Mouse (Mus musculus): ENCODE data around the gene Ccdc88b. TPM values are rescaled to one million over a fixed set of nuclear protein-coding genes. Genes with fewer than 3 reads are reported as not detected.
A peak's percentile ranks its signal among the peaks of the same experiment; 100 is the strongest.

Ccdc88b gene
- total RNA-seq, 2 experiments from 2014 or later, result 14.6 to 15.7 TPM

DNA sequence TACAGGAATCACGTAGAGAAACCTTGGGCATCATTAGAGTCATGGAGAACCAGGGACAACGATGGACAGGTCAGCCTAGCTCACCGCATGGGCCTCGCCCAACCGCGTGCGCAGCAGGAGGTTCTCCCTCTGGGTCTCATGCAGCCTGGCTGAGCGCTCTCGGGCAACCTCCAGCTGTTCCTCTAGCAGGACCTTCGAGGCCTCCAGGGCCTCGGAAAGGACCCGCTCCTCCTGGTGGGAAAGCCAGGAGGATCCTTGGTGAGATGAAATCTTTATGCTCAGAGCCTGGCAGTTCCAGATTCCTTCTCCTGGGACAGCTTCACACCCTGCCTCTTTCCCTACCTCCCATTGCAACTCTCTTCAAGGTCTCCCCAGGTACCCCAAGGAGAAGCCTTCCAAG lies 3.4 kb downstream of the Ccdc88b start:
- no peak for TF ChIP-seq CTCF (conservative IDR thresholded peaks at IDR 0.05)
- DNase-seq (ENCODE audit: low spot score in 2 of 2), result no peak
- H3K27ac ChIP-seq, result no peak overlapping the region
- no peak overlapping the region for H3K4me3 ChIP-seq

DNA sequence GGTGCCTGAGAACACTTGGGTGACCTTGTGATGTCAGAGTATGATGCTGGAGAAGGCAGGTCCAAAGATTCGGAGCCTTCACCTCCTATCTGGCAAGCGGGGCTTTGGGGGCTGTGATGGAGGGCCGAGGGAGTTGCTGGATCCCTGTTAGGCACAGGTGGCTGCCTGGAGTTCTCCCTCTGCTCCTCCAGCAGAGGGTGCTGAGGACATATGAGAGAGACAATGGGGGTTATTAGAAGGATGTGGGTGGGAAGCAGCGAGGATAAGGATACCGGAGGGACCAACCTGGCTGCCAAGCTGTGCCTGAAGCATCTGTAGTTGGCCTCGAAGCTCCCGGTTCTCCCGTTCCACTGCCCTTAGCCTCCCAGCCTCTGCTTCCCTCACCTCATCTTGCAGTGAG lies 4.1 kb downstream of the Ccdc88b start:
- no peak for DNase-seq (ENCODE audit: low spot score in 2 of 2)
- Histone ChIP-seq H3K27ac (no peak overlapping the region), H3K4me3 (no peak overlapping the region)
- peak; percentile 68 for TF ChIP-seq CTCF (conservative IDR thresholded peaks at IDR 0.05)

DNA sequence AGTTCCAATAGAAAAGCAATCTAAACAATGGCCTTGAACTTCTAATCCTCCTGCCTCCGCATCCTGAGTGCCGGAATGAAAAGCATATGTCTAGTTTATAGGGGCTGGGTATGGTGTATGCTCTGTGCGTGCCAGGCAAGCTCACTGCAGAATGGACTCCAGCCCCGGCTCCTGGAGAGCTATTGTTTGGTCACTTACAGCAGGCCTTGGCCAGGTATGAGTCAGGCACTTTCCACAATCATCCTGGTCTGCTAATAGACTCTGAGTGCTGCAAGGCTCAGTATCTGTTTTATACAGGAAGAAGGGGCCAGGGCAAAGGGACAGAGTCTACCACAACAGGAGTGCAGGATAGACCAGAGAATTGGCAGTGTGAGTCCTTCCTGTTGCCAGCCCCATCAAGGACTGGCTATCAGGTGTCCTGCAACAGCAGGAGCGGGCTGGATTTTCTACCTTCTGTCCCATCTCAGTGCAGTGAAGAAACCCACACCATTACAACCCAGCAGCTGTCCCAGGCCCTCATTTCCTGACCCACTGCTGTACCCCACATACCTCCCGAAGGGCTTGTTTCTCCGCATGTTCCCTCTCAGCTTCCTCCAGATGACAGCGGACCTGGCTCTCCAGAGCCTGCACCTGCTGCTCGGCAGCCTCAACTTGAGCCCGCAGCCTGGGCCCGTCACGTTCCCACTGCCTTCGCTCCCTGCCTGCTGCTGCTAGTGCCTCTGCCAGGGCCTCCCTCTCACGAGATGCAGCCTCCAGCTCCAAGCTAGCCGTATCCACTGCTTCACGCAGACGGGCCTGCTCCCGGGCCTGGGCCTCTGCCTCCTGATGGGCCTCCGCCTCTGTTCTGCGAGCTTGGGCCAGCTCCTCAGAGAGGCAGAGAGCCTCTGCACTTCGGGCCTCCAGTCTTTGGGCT lies 5.4 kb downstream of the Ccdc88b start:
- Histone ChIP-seq H3K27ac (peak overlapping the region; percentile 46), H3K4me3 (no peak overlapping the region)
- no peak for DNase-seq (ENCODE audit: low spot score in 2 of 2)
- no peak for TF ChIP-seq CTCF (conservative IDR thresholded peaks at IDR 0.05)

DNA sequence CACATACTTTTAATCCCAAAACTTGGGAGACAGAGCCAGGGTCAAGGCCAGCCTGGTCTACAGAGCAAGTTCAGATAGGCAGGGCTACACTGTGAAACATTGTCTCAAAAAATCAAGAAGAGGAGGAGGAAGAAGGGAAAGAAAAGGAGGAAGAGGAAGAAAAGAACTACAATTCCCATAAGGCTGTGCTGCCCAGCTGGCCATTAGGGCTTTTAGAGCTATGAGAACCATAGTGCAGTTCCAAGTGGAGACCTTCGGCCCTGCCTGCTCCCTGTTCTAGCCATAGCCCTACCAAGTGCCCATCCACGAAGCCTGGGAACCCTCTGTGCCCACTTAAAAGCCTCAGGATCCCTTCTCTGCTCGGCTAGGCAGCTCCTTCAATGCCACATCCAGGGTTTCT lies 6.5 kb downstream of the Ccdc88b start:
- no peak for DNase-seq (ENCODE audit: low spot score in 2 of 2)
- Histone ChIP-seq H3K4me3 (no peak overlapping the region), H3K27ac (no peak overlapping the region)
- TF ChIP-seq CTCF (conservative IDR thresholded peaks at IDR 0.05), result no peak

DNA sequence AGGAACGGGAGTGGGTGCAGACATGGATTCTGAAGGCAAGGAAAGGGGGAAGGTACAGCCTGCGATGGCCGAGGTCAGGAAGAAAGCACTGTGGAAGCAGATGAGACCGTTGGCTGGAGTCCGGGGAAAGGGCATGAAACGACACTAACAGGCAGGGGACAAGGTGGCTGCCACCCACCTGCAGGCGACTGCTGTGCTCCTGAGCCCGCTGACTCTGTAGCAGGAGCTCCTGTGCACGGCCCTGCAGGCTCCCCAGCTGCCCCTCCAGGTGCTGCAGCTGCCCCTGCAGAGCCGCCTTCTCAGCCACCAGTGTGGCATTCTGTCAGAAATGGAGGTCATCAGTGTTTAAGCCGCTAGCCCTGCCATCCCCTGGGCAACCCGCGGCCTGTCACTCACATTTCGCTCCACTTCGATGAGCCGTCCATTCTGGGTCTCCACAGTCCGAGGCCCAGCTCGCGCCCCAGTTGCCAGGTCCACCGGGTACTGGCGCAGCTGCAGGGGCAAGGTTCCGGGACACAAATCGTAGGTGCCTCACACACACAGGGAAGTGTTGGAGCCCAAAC lies 8.4 kb downstream of the Ccdc88b start:
- Histone ChIP-seq H3K27ac (no peak overlapping the region), H3K4me3 (no peak overlapping the region)
- DNase-seq (ENCODE audit: low spot score in 2 of 2), result no peak
- no peak for TF ChIP-seq CTCF (conservative IDR thresholded peaks at IDR 0.05)

DNA sequence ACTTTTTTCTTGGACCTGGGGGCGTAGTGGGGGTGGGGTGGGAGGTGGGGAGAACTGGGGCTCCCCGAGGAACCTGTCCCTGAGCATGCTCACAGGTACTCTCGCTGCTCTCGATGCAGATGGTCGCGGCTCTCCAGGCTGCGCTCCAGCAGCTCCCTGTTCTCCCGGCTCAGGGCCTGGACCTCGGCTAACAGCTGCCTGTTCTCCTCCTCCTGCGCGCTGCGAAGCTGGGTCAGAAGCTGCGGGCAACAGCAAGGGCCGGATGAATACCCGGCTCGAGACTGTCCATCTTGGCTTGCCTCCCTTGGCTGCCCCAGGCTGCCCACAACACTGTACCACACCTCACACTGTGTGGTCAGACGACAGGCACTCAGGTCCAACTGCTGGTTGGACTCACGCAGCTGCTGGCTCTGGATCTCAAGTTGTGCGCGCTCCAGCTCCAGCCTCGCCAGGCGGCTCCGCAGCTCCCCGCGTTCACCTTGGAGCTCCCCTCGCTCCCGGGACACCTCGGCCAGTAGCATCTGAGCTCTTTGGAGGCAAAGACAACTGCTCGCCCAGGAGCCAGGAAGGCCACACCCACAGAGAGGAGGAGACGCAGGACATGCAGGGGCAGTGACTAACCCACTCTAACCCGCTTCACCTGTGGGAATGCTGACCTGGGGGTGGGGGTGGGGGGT lies 10.0 kb downstream of the Ccdc88b start:
- no peak for TF ChIP-seq CTCF (conservative IDR thresholded peaks at IDR 0.05)
- DNase-seq (ENCODE audit: low spot score in 2 of 2), result no peak
- Histone ChIP-seq H3K4me3 (peak overlapping the region; percentile 48), H3K27ac (peak overlapping the region; percentile 82; the same call in 1 of the 2 replicates)

DNA sequence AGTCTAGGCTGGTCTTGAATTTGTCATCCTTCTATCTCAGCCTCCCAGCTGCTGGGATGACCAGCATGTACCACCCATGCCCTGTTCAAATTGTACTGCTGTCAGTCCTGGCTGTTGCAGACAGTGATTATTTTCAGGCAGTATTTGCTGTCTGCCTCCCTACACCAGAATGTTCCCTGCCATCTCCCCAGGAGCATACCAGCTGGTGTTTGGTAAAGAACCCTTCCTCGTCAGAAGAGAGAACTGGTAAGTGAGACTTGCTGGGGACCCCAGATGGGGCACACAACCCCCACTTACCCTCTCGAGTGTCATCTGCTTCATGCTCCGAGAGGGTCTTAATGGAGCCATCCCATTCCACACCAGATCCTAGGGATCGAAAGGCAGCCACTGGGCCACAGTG lies 12.0 kb downstream of the Ccdc88b start:
- H3K27ac ChIP-seq, result peak overlapping the region; percentile 82
- TF ChIP-seq CTCF (conservative IDR thresholded peaks at IDR 0.05), result no peak
- DNase-seq (ENCODE audit: low spot score in 2 of 2), result peak in 1 of 2 experiments; percentile 68
- H3K4me3 ChIP-seq, result no peak overlapping the region

DNA sequence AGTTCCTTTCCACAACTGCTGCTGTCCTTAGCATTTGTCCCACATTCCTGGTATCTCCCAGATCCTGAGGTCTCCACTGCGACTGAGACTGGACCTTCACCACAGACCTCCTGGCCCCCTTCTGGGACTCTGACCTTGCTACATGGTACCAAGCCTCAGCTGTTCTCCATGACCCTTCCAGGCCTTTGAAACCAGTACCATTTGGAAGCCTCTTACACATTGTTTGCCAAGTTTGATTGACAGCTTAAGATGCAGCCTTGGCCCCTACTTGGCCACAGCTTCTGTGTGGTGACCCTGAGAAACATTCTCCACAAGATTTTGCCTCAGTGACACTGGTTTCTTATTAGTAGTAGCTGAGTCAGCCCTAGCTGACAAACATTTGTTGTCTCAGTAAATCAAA lies 15.7 kb downstream of the Ccdc88b start:
- no peak for DNase-seq (ENCODE audit: low spot score in 2 of 2)
- Histone ChIP-seq H3K4me3 (no peak overlapping the region), H3K27ac (no peak overlapping the region)
- no peak for TF ChIP-seq CTCF (conservative IDR thresholded peaks at IDR 0.05)

DNA sequence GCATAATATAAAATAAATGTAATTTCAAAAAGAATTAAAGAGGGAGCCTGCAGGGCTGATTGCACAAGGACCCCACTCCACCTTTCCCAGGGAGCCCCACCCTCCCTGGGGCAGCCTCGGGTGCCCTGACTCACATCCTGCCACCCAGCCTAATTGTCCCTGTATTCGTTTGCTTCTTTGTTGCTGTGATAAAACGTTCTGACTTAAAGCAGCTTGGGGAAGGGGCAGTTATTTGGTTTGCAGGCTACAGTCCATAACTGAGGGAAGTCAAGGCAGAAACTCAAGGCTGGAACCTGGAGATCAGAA lies 16.8 kb downstream of the Ccdc88b start:
- no peak overlapping the region; the same call in 1 of the 2 replicates for H3K4me3 ChIP-seq
- no peak for DNase-seq (ENCODE audit: low spot score in 2 of 2)
- TF ChIP-seq CTCF (conservative IDR thresholded peaks at IDR 0.05), result no peak
- H3K27ac ChIP-seq, result peak overlapping the region; percentile 97

DNA sequence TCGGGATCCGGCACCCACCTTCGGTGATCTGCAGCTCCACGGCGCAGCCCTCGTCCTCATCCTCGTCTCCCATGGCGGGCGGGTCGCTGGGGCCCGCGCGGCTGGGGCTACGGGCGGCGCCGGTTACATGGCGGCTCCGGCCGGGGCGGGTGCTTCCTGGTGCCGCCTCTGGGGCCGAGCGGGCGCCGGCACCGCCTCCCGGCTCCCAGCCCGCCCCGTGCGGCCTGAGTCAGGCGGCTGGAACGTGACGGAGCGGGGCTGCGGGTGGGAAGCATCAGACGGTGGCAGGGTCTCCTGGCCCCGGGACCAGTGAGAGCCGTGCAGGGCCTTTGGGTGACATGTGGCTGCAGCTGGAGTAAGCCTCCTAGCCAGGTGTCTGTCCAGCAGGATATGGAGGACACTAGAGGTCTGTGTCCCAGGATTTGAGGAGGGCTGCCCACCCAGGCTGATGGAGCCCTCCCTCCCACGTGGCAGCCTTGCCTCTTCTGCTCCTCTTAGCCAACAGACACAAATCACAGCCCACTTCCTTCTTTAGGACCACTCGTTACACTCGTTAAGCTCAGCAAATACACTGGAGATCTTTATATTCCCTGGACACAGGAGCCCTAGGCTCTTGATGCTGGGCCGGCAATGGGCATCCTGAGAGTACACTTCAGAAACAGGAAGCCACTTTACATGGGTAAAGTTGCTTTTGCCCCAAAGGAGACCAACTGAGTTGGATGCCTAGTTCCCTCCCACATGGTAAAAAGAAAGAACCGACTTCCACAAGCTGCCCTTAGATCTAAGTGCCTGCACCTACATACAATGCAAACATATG lies 17.3 kb downstream of the Ccdc88b start, which contains the start of gene Rps6ka4:
TSS of gene Rps6ka4 (minus strand) at position 162 of the 817 bp plus-strand sequence.
- TF ChIP-seq CTCF (conservative IDR thresholded peaks at IDR 0.05), result peak; percentile 55

DNA sequence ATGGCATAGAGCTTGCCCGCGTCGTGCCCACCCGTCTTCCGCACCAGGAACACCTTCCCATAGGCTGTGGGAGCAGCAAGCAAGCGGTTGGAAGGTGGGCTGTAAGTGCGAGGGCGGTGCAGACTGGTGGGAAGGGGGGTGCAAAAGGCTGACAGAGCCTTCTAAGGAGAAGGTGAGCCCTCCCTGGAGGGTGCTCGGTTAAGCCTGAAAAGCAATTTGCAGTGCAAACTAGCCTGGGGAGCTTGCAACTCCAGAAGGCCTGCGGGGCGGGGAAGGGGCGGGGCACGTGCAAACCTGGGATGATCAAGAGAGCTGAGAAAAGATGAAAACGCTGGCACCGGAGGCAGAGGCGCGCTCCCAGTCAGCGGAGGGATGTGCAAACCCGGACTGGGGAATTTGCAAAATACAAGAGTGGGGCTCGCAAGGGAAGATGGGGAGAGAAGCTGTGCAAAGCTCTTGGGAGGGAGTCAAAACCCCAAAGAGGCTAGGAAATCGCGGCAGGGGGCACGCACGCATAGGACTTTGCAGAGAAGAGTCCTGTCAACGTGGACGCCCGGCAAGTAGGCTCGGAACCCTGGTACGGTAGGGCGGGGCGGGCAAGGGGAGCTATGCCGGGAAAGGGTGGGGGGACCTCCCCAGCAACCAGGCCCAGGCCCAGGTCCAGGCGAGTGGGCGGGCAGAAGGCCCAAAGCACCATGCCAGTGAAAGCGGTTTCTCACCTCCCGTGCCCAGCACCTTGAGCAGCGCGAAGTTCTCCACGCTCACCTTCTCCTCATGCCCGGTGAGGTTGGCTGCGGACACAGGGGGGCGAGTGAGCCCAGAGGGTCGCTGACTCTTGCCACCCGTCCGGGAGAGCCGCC lies 18.2 kb downstream of the Ccdc88b start:
- Histone ChIP-seq H3K4me3 (peak overlapping the region; percentile 93), H3K27ac (peak overlapping the region; percentile 97)
- peak; percentile 63 to 65 for DNase-seq (ENCODE audit: low spot score in 2 of 2)
- TF ChIP-seq CTCF (conservative IDR thresholded peaks at IDR 0.05), result no peak

More for the DNA sequence above, 17.3 kb downstream of the Ccdc88b start, which contains the start of gene Rps6ka4:
- Histone ChIP-seq H3K4me3 (peak within 1 kb of the TSS; percentile 93), H3K27ac (peak within 1 kb of the TSS; percentile 97)
- DNase-seq (ENCODE audit: low spot score in 2 of 2), result peak in 1 of 2 experiments; percentile 70

DNA sequence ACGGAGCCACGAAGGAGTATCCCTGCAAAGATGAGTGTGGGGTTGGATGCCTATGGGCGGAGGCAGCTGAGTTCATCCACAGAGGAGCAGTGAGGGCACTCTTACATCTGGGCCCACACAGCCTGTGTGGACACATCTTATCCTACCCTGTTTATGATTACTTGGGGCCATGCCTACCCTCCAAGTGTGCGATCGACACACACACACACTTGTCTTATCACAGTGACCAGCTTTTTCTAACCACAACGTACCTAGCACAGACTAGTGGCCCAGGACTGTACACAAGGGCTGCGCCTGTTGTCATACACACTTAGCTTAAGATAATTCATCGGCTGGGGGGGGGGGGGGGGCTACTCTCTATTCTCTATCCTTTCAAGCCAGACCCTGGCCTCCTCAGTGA lies 25.6 kb downstream of the Ccdc88b start:
- no peak overlapping the region for H3K27ac ChIP-seq
- no peak for DNase-seq (ENCODE audit: low spot score in 2 of 2)
- no peak overlapping the region for H3K4me3 ChIP-seq
- TF ChIP-seq CTCF (conservative IDR thresholded peaks at IDR 0.05), result no peak
